Mouse (Mus musculus) embryonic facial prominence, embryonic 10.5 days (tissue): Measurements from ENCODE around the gene Olfr512. TPM values are rescaled to one million over a fixed set of nuclear protein-coding genes. Genes with fewer than 3 reads are reported as not detected.

Experiments used
- DNase-seq: peaks from one replicate; pipeline ENCODE4 v3.0.0-alpha.2; 2017; ENCODE audit warnings: low spot score
- H3K27ac ChIP-seq: fragments of 300-500 bp; sonication (generic); replicated peaks from 2 replicates; pipeline ENCODE4 v1.5.1; 2016; ENCODE audit warnings: mild to moderate bottlenecking
- H3K27me3 ChIP-seq: fragments of 300-500 bp; sonication (generic); replicated peaks from 2 replicates; pipeline ENCODE4 v1.6.1; 2016; ENCODE audit warnings: low read depth, mild to moderate bottlenecking; ENCODE audit not compliant: poor library complexity, severe bottlenecking
- H3K36me3 ChIP-seq: fragments of 300-500 bp; sonication (generic); replicated peaks from 2 replicates; pipeline ENCODE4 v1.6.1; 2016; ENCODE audit warnings: mild to moderate bottlenecking, moderate library complexity
- H3K4me1 ChIP-seq: fragments of 300-500 bp; sonication (generic); 2 replicates; pipeline ENCODE4 v1.6.1; 2016
- H3K4me3 ChIP-seq: fragments of 300-500 bp; sonication (generic); 2 replicates; pipeline ENCODE4 v1.5.1; 2016; ENCODE audit warnings: mild to moderate bottlenecking, moderate library complexity
- H3K9me3 ChIP-seq: fragments of 300-500 bp; sonication (generic); 2 replicates; pipeline ENCODE4 v1.6.1; 2016; ENCODE audit warnings: mild to moderate bottlenecking
- WGBS: fragments of 180-500 bp; shearing (Covaris S2); methylation state at CpG from one replicate; pipeline ENCODE4 v1.1.7; 2016; 5-methylcytosine and 5-hydroxymethylcytosine counted together
- polyA plus RNA-seq: library from polyadenylated mRNA; unstranded; fragments of >200 nt; fragmentation: Nextera tagmentation; extraction: Ambion mirVana; gene quantifications from 2 replicates; pipeline ENCODE4 v1.2.1, GENCODE M21; 2016

Gene Olfr512
- polyA plus RNA-seq, result not detected in 2 replicates

DNA sequence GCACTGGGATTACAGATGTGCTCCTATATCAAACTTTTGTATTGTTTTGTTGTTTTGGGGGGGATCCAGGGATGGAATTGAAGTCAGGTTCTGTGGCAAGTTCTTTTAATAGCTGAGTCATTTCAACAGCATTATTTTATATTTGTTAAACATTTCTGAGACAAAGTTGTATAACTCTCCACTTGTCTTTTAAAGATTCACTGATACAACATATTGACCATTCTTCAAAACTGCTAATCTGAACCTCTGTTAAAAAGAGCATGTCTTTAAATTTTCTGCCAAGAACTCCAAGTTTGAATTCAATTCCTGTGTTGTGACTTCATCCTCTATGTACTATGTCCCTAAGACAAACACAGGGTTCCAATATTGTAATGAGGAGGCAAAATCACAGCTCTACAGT lies at the start of gene Olfr512:
Olfr512 (plus strand) TSS at position 301 of the 400 bp plus-strand sequence.
- no peak for DNase-seq
- no peaks in the 10 kb centered on the region for H3K27me3 ChIP-seq
- no peaks in the 10 kb centered on the region for H3K9me3 ChIP-seq
- no peaks in the 10 kb centered on the region for H3K36me3 ChIP-seq
- no peak within 1 kb of the TSS for H3K27ac ChIP-seq
- H3K4me1 ChIP-seq, result no peaks in the 10 kb centered on the region
- H3K4me3 ChIP-seq, result no peak within 1 kb of the TSS

DNA sequence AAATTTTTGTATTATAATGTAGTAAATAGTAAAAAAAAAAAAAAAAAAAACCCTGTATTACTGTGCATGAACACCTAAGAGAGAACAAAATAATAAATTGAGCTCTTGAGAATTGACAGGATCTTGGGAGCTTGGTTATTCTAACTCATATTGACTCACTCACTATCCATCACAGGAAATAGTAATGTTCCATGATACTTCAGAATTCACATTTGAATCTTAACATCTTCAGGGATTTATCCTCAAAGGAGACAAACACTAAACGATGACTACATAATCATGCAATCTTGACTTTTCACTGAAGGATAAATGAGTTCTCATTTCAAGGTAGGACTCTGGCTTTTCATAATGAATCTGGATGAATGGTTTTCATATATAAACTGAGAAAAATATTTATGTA lies 47.0 kb upstream of the Olfr512 start, which contains the start of gene Olfr510:
Olfr510 (plus strand) TSS at position 301 of the 400 bp plus-strand sequence.
- no peaks in the 10 kb centered on the region for H3K9me3 ChIP-seq
- H3K27ac ChIP-seq, result no peak within 1 kb of the TSS
- 90% methylated on average over 1 of the region's 1 CpGs for WGBS
- H3K36me3 ChIP-seq, result no peaks in the 10 kb centered on the region
- H3K27me3 ChIP-seq, result no peaks in the 10 kb centered on the region
- no peaks in the 10 kb centered on the region for H3K4me1 ChIP-seq
- no peak within 1 kb of the TSS for H3K4me3 ChIP-seq
- DNase-seq, result no peak

DNA sequence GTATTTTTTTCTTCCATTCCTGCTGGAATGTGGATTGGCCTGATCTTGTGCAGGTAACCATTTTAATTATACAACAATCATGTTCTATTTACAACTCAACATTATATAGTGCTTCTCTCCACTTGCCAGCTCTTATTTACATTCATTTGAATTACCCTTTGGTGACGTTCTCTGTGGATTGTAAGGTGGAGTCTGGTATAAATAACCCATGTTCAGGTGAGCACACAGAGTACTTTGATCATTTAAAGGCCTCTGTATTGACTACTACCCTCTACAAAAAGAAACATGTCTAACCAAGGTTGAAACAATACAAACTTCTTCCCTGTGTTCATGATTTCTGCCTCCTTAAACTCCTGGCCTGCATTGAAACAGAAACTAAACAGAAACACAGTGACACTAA lies 42.1 kb upstream of the Olfr512 start:
- no peaks in the 10 kb centered on the region for H3K27me3 ChIP-seq
- H3K4me1 ChIP-seq, result no peaks in the 10 kb centered on the region
- 75% methylated on average over 1 of the region's 1 CpGs for WGBS
- no peak overlapping the region for H3K4me3 ChIP-seq
- H3K27ac ChIP-seq, result no peak overlapping the region
- DNase-seq, result no peak
- no peaks in the 10 kb centered on the region for H3K9me3 ChIP-seq
- H3K36me3 ChIP-seq, result no peaks in the 10 kb centered on the region

DNA sequence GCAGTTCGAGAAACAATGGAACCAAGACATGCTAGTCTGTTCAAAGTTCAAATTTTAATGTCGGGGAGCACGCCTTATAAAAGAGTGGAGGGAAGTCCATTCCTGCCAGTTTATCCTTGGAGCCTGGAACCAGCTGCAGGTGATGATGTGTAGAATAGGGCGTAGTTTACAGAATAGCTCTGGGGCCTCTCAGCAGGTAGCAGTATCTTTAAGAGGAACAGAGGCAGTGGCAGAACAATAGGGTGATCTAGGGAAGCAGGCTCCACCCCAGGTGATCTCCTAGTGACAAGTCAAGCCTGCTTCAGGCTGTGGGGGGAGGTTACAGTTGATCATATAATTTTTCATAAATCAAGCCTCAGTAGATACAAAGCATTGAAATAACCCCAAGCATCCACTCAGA lies 34.2 kb upstream of the Olfr512 start:
- no peak for DNase-seq
- Histone ChIP-seq H3K36me3 (no peaks in the 10 kb centered on the region), H3K27me3 (no peaks in the 10 kb centered on the region), H3K4me3 (no peak overlapping the region), H3K9me3 (0 out of 2 replicates have a peak, but pooled peaks cover 2% of the 10 kb centered on the region), H3K27ac (no peak overlapping the region), H3K4me1 (no peaks in the 10 kb centered on the region)
- 84% methylated on average over 4 of the region's 4 CpGs for WGBS

DNA sequence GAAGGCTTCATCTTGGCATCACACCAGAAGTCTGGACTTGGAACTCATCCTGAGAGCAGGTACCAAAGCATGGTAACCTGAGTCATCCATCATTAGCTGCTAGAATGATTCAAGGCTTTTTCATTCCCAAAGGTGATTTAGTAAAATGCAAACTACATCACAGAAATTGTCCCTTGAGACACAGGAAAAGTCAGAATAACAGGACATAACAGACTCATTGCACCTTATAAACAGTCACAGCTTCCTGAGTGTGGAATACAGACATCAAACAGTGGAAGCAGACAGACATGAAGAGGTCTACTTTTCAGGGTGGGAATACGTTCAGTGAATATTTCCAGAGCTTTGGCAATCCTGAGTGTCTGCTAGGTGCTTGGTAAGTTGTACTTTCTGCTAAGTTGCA lies 37.6 kb downstream of the Olfr512 start, which contains the start of gene Olfr513:
Olfr513 (plus strand) TSS at position 301 of the 400 bp plus-strand sequence.
- no peak within 1 kb of the TSS for H3K4me3 ChIP-seq
- WGBS, result 77% methylated on average over 1 of the region's 1 CpGs
- H3K27ac ChIP-seq, result no peak within 1 kb of the TSS
- H3K4me1 ChIP-seq, result no peaks in the 10 kb centered on the region
- H3K9me3 ChIP-seq, result no peaks in the 10 kb centered on the region
- no peaks in the 10 kb centered on the region for H3K36me3 ChIP-seq
- no peaks in the 10 kb centered on the region for H3K27me3 ChIP-seq
- no peak for DNase-seq

DNA sequence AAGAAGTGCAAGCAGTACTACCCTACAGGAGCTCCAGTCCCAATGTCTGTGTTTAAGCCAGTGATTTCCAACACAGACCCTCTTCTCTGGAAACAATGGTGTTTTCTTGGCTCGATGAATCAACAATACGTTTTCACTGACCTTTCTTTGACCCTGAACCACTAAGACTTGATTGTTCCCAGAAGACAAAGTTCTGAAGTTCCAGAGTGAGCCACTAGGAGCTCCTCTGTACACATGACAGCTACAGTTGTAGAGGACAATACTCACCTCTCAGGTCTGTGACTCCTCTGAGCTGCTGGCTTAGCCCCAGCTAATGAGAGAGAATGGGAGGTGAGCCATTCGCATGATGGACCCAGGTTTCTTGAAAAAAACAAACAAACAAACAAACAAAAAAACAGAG lies 47.3 kb downstream of the Olfr512 start:
- 22% methylated on average over 3 of the region's 3 CpGs for WGBS
- no peak for DNase-seq
- Histone ChIP-seq H3K4me3 (no peak overlapping the region), H3K4me1 (no peaks in the 10 kb centered on the region), H3K9me3 (no peaks in the 10 kb centered on the region), H3K27me3 (no peaks in the 10 kb centered on the region), H3K36me3 (no peaks in the 10 kb centered on the region), H3K27ac (no peak overlapping the region)

Other genes with a start within 250 kb of the Olfr512 start
- not detected in 2 replicates for gene Olfr498, start 248.0 kb upstream of the Olfr512 start, polyA plus RNA-seq
- not detected in 2 replicates for gene Olfr502, start 188.3 kb upstream of the Olfr512 start, polyA plus RNA-seq
- gene Olfr503, start 168.8 kb upstream of the Olfr512 start, polyA plus RNA-seq, result not detected in 2 replicates
- gene Olfr504, start 147.5 kb upstream of the Olfr512 start, polyA plus RNA-seq, result not detected in 2 replicates
- gene Olfr506, start 102.5 kb upstream of the Olfr512 start, polyA plus RNA-seq, result not detected in 2 replicates
- not detected in 2 replicates for gene Olfr507, start 91.5 kb upstream of the Olfr512 start, polyA plus RNA-seq
- not detected in 2 replicates for gene Olfr508, start 83.3 kb upstream of the Olfr512 start, polyA plus RNA-seq
- not detected in 2 replicates for gene Olfr509, start 61.4 kb upstream of the Olfr512 start, polyA plus RNA-seq
- gene Olfr510, start 46.9 kb upstream of the Olfr512 start, polyA plus RNA-seq, result not detected in 2 replicates
- gene Olfr513, start 37.7 kb downstream of the Olfr512 start, polyA plus RNA-seq, result not detected in 2 replicates
- not detected in 2 replicates for gene Olfr514, start 112.7 kb downstream of the Olfr512 start, polyA plus RNA-seq
- not detected in 2 replicates for gene Olfr516, start 137.2 kb downstream of the Olfr512 start, polyA plus RNA-seq
- not detected in 2 replicates for gene Olfr517, start 159.1 kb downstream of the Olfr512 start, polyA plus RNA-seq
- not detected in 2 replicates for gene Olfr518, start 171.7 kb downstream of the Olfr512 start, polyA plus RNA-seq
- gene Olfr519, start 181.1 kb downstream of the Olfr512 start, polyA plus RNA-seq, result not detected in 2 replicates
- 0.02 and 0.04 TPM in 2 replicates for gene Nlrp10, start 216.9 kb downstream of the Olfr512 start, polyA plus RNA-seq
- 75.2 and 76.2 TPM in 2 replicates for gene Eif3f, start 221.1 kb downstream of the Olfr512 start, polyA plus RNA-seq
- 4.3 TPM in 2 replicates for gene Tub, start 237.0 kb downstream of the Olfr512 start, polyA plus RNA-seq